Mouse (Mus musculus): Measurements from ENCODE around the gene Cdc14a. TPM values are rescaled to one million over a fixed set of nuclear protein-coding genes. Genes with fewer than 3 reads are reported as not detected.

Cdc14a gene
- polyA plus RNA-seq, 2 experiments: 1.3 to 1.8 TPM

- peak; percentile 98 for TF ChIP-seq CTCF (IDR thresholded peaks at IDR 0.05; ENCODE audit: low read depth)
- TF ChIP-seq EP300 (IDR thresholded peaks at IDR 0.05; ENCODE audit: low read depth): no peak
- H3K4me1 ChIP-seq (replicated peaks; ENCODE audit: control insufficient read depth in 2 of 2, insufficient read depth in 2 of 2, low read length in 1 of 2): peaks cover 0 to 5% of the 10 kb centered on the region in 2 experiments; a peak in 2 of 4 replicates
- 41% methylated on average over 19 of the region's 19 CpGs for WGBS (ENCODE audit: insufficient replicate concordance)
Observed at GRCm38 (mm10) chr3:116340950-116341624, 82.7 kb downstream of the Cdc14a start.

GRCm38 (mm10) chr3:116340281-116340680, 83.6 kb downstream of the Cdc14a start:
- no peak for DNase-seq (ENCODE audit: low read depth in 3 of 3, low spot score in 3 of 3)
- no peaks in the 10 kb centered on the region for H3K9me3 ChIP-seq (ENCODE audit: control insufficient read depth, low read length)
- no peak for ATAC-seq (ENCODE audit: insufficient read depth)
- H3K4me2 ChIP-seq (ENCODE audit: low read depth): no peak overlapping the region
- no peaks in the 10 kb centered on the region for H3K36me3 ChIP-seq (replicated peaks; ENCODE audit: control insufficient read depth, insufficient read depth, low read depth)
- 85% methylated on average over 8 of the region's 8 CpGs for WGBS (ENCODE audit: insufficient replicate concordance)
- peaks cover 0 to 5% of the 10 kb centered on the region in 2 experiments; a peak in 2 of 4 replicates for H3K4me1 ChIP-seq (replicated peaks; ENCODE audit: control insufficient read depth in 2 of 2, insufficient read depth in 2 of 2, low read length in 1 of 2)
- H3K27ac ChIP-seq: no peak overlapping the region
- no peaks in the 10 kb centered on the region for H3K27me3 ChIP-seq (ENCODE audit: control insufficient read depth, insufficient read depth, low read length)
- TF ChIP-seq CTCF (IDR thresholded peaks at IDR 0.05; ENCODE audit: low read depth) (no peak), EP300 (IDR thresholded peaks at IDR 0.05; ENCODE audit: low read depth) (no peak)
- no peak overlapping the region for H3K9ac ChIP-seq (replicated peaks)
- no peak overlapping the region for H3K4me3 ChIP-seq (ENCODE audit: insufficient read depth in 1 of 2, low read depth in 2 of 2, low read length in 2 of 2)

More at GRCm38 (mm10) chr3:116340950-116341624, 82.7 kb downstream of the Cdc14a start:
- peak; percentile 59 to 65 (median 64) for DNase-seq (ENCODE audit: low read depth in 3 of 3, low spot score in 3 of 3)
- peak; percentile 72 for ATAC-seq (ENCODE audit: insufficient read depth)
- Histone ChIP-seq H3K27ac (no peak overlapping the region), H3K4me2 (ENCODE audit: low read depth) (peak overlapping the region; percentile 28), H3K36me3 (replicated peaks; ENCODE audit: control insufficient read depth, insufficient read depth, low read depth) (no peaks in the 10 kb centered on the region), H3K4me3 (ENCODE audit: insufficient read depth in 1 of 2, low read depth in 2 of 2, low read length in 2 of 2) (no peak overlapping the region), H3K9ac (replicated peaks) (no peak overlapping the region), H3K27me3 (ENCODE audit: control insufficient read depth, insufficient read depth, low read length) (no peaks in the 10 kb centered on the region), H3K9me3 (ENCODE audit: control insufficient read depth, low read length) (no peaks in the 10 kb centered on the region)

GRCm38 (mm10) chr3:116338616-116339015, 85.2 kb downstream of the Cdc14a start:
- DNase-seq (ENCODE audit: low read depth in 3 of 3, low spot score in 3 of 3): no peak
- Histone ChIP-seq H3K27ac (no peak overlapping the region), H3K9me3 (ENCODE audit: control insufficient read depth, low read length) (no peaks in the 10 kb centered on the region), H3K9ac (replicated peaks) (no peak overlapping the region), H3K4me3 (ENCODE audit: insufficient read depth in 1 of 2, low read depth in 2 of 2, low read length in 2 of 2) (no peak overlapping the region), H3K4me2 (ENCODE audit: low read depth) (no peak overlapping the region), H3K4me1 (replicated peaks; ENCODE audit: control insufficient read depth in 2 of 2, insufficient read depth in 2 of 2, low read length in 1 of 2) (peaks cover 0 to 5% of the 10 kb centered on the region in 2 experiments; a peak in 2 of 4 replicates), H3K27me3 (ENCODE audit: control insufficient read depth, insufficient read depth, low read length) (no peaks in the 10 kb centered on the region), H3K36me3 (replicated peaks; ENCODE audit: control insufficient read depth, insufficient read depth, low read depth) (no peaks in the 10 kb centered on the region)
- TF ChIP-seq EP300 (IDR thresholded peaks at IDR 0.05; ENCODE audit: low read depth) (no peak), CTCF (IDR thresholded peaks at IDR 0.05; ENCODE audit: low read depth) (no peak)
- no peak for ATAC-seq (ENCODE audit: insufficient read depth)
- 73% methylated on average over 6 of the region's 6 CpGs for WGBS (ENCODE audit: insufficient replicate concordance)

- WGBS (ENCODE audit: insufficient replicate concordance): 82% methylated on average over 5 of the region's 5 CpGs
- H3K9ac ChIP-seq (replicated peaks): no peak overlapping the region
- no peaks in the 10 kb centered on the region for H3K27me3 ChIP-seq (ENCODE audit: control insufficient read depth, insufficient read depth, low read length)
- H3K4me2 ChIP-seq (ENCODE audit: low read depth): no peak overlapping the region
- DNase-seq (ENCODE audit: low read depth in 3 of 3, low spot score in 3 of 3) (no peak), ATAC-seq (ENCODE audit: insufficient read depth) (no peak)
- H3K36me3 ChIP-seq (replicated peaks; ENCODE audit: control insufficient read depth, insufficient read depth, low read depth): no peaks in the 10 kb centered on the region
- no peaks in the 10 kb centered on the region for H3K9me3 ChIP-seq (ENCODE audit: control insufficient read depth, low read length)
- TF ChIP-seq CTCF (IDR thresholded peaks at IDR 0.05; ENCODE audit: low read depth): no peak
- no peak for TF ChIP-seq EP300 (IDR thresholded peaks at IDR 0.05; ENCODE audit: low read depth)
- H3K27ac ChIP-seq: no peak overlapping the region
- H3K4me1 ChIP-seq (replicated peaks; ENCODE audit: control insufficient read depth in 2 of 2, insufficient read depth in 2 of 2, low read length in 1 of 2): peaks cover 0 to 5% of the 10 kb centered on the region in 2 experiments; a peak in 2 of 4 replicates
- no peak overlapping the region for H3K4me3 ChIP-seq (ENCODE audit: insufficient read depth in 1 of 2, low read depth in 2 of 2, low read length in 2 of 2)
Observed at GRCm38 (mm10) chr3:116337840-116338239, 86.0 kb downstream of the Cdc14a start.

- H3K9ac ChIP-seq (replicated peaks): no peak overlapping the region
- ATAC-seq (ENCODE audit: insufficient read depth) (no peak), DNase-seq (ENCODE audit: low read depth in 3 of 3, low spot score in 3 of 3) (no peak)
- no peaks in the 10 kb centered on the region for H3K36me3 ChIP-seq (replicated peaks; ENCODE audit: control insufficient read depth, insufficient read depth, low read depth)
- TF ChIP-seq EP300 (IDR thresholded peaks at IDR 0.05; ENCODE audit: low read depth) (no peak), CTCF (IDR thresholded peaks at IDR 0.05; ENCODE audit: low read depth) (no peak)
- H3K4me3 ChIP-seq (ENCODE audit: insufficient read depth in 1 of 2, low read depth in 2 of 2, low read length in 2 of 2): no peak overlapping the region
- no peak overlapping the region for H3K4me2 ChIP-seq (ENCODE audit: low read depth)
- WGBS (ENCODE audit: insufficient replicate concordance): 71% methylated on average over 4 of the region's 4 CpGs
- no peak overlapping the region for H3K27ac ChIP-seq
- no peaks in the 10 kb centered on the region for H3K9me3 ChIP-seq (ENCODE audit: control insufficient read depth, low read length)
- no peaks in the 10 kb centered on the region for H3K27me3 ChIP-seq (ENCODE audit: control insufficient read depth, insufficient read depth, low read length)
- H3K4me1 ChIP-seq (replicated peaks; ENCODE audit: control insufficient read depth in 2 of 2, insufficient read depth in 2 of 2, low read length in 1 of 2): no peaks in the 10 kb centered on the region
Observed at GRCm38 (mm10) chr3:116335036-116335435, 88.8 kb downstream of the Cdc14a start.

All from liver, embryonic 14.5 days (tissue).